Mouse (Mus musculus) C2C12 (cell line): ENCODE results near the gene Mrpl39.

Source experiments
- CEBPB ChIP-seq: IDR thresholded peaks from one replicate; pipeline ENCODE4 v1.6.1; 2011; ENCODE audit warnings: low read depth, mild to moderate bottlenecking, control low read depth, moderate library complexity
- CTCF ChIP-seq: IDR thresholded peaks from one replicate; pipeline ENCODE4 v1.5.1; 2011; ENCODE audit not compliant: control insufficient read depth, insufficient read depth, insufficient read length
- FOSL1 ChIP-seq: IDR thresholded peaks from one replicate; pipeline ENCODE4 v1.8.0; 2011; ENCODE audit warnings: mild to moderate bottlenecking, low read length; ENCODE audit not compliant: poor library complexity, insufficient read depth, severe bottlenecking
- MAX ChIP-seq: IDR thresholded peaks from one replicate; pipeline ENCODE4 v1.6.1; 2011; ENCODE audit warnings: mild to moderate bottlenecking, control low read depth
- MYOG ChIP-seq: IDR thresholded peaks from one replicate; pipeline ENCODE4 v1.6.1; 2011; ENCODE audit not compliant: control insufficient read depth, insufficient read length; ENCODE audit errors: extremely low read depth
- USF1 ChIP-seq: IDR thresholded peaks from one replicate; pipeline ENCODE4 v1.6.1; 2011; ENCODE audit warnings: low read depth, mild to moderate bottlenecking, control low read depth, moderate library complexity

GRCm38 (mm10) chr16:84713156-84713555 lies 22.4 kb downstream of the Mrpl39 start:
- TF ChIP-seq CTCF (no peak), USF1 (no peak), MYOG (no peak), MAX (no peak), FOSL1 (no peak), CEBPB (no peak)
